Mouse (Mus musculus) lung, adult 2 months (tissue): ENCODE measurements around the gene Gab1.

Experiments used
- CTCF ChIP-seq: fragments of 200-500 bp; IDR thresholded peaks from 2 replicates; pipeline ENCODE4 v1.5.1; 2011; ENCODE audit warnings: mild to moderate bottlenecking, low read length, control low read depth; ENCODE audit not compliant: insufficient read depth
- POLR2A ChIP-seq: fragments of 200-500 bp; IDR thresholded peaks from 2 replicates; pipeline ENCODE4 v1.6.1; 2011; ENCODE audit warnings: low read depth, mild to moderate bottlenecking, control low read depth, low read length, borderline replicate concordance; ENCODE audit errors: extremely low read depth

- no peak for TF ChIP-seq POLR2A
- no peak for TF ChIP-seq CTCF
These were observed 31.7 kb downstream of the Gab1 start for GRCm38 (mm10) chr8:80848631-80849030.
